Mouse (Mus musculus) MEL (cell line): ENCODE data around the gene Ncan. TPM values are rescaled to one million over a fixed set of nuclear protein-coding genes. Genes with fewer than 3 reads are reported as not detected.

Source experiments
- DNase-seq: peaks from one replicate; pipeline ENCODE4 v3.0.0; 2011; ENCODE audit warnings: low read depth, low spot score
- H3K27ac ChIP-seq: 2 replicates; pipeline ENCODE4 v1.5.1; 2012; ENCODE audit warnings: low read depth, mild to moderate bottlenecking, control low read depth, low read length, moderate library complexity; ENCODE audit not compliant: control insufficient read depth
- H3K27me3 ChIP-seq, 2 experiments: fragments of 150-350 bp in 1 of 2; sonication (generic) in 1 of 2; 2 replicates each; pipeline ENCODE4 v1.6.1; 2012; ENCODE audit warnings: low read length in 2 of 2, mild to moderate bottlenecking in 2 of 2, improper control_type of control experiment in 1 of 2, moderate library complexity in 1 of 2; ENCODE audit not compliant: insufficient read depth in 2 of 2, control insufficient read depth in 1 of 2
- H3K36me3 ChIP-seq, 2 experiments: 2 replicates each; pipeline ENCODE4 v1.6.1; 2012 to 2014; ENCODE audit warnings: low read length in 2 of 2, improper control_type of control experiment in 1 of 2, inconsistent platforms in 1 of 2, mild to moderate bottlenecking in 1 of 2; ENCODE audit not compliant: insufficient read depth in 2 of 2, control insufficient read depth in 1 of 2
- H3K4me1 ChIP-seq, 2 experiments: fragments of 150-350 bp in 1 of 2; sonication (generic) in 1 of 2; 2 replicates each; pipeline ENCODE4 v1.6.1; 2012; ENCODE audit warnings: low read length in 2 of 2, improper control_type of control experiment in 1 of 2, mild to moderate bottlenecking in 1 of 2; ENCODE audit not compliant: insufficient read depth in 2 of 2, control insufficient read depth in 1 of 2
- H3K4me3 ChIP-seq, 2 experiments: fragments of 150-350 bp in 1 of 2; sonication (generic) in 1 of 2; 2 replicates each; pipeline ENCODE4 v1.5.1; 2012; ENCODE audit warnings: low read depth in 2 of 2, low read length in 2 of 2, mild to moderate bottlenecking in 2 of 2, moderate library complexity in 2 of 2, control low read depth in 1 of 2, improper control_type of control experiment in 1 of 2; ENCODE audit not compliant: control insufficient read depth in 1 of 2, insufficient read depth in 1 of 2
- H3K79me2 ChIP-seq: 2 replicates; pipeline ENCODE4 v1.6.1; 2012; ENCODE audit warnings: mild to moderate bottlenecking, low read length, moderate library complexity; ENCODE audit not compliant: control insufficient read depth, poor library complexity, insufficient read depth
- H3K9ac ChIP-seq: 2 replicates; pipeline ENCODE4 v1.6.1; 2012; ENCODE audit warnings: low read depth, mild to moderate bottlenecking, control low read depth, low read length, moderate library complexity; ENCODE audit not compliant: control insufficient read depth, poor library complexity, severe bottlenecking
- H3K9me3 ChIP-seq: fragments of 150-350 bp; sonication (generic); replicated peaks from 2 replicates; pipeline ENCODE4 v1.6.1; 2012; ENCODE audit warnings: mild to moderate bottlenecking, low read length, improper control_type of control experiment, moderate library complexity; ENCODE audit not compliant: insufficient read depth
- CTCF ChIP-seq, 3 experiments: IDR thresholded peaks in 2 of 3; conservative IDR thresholded peaks in 1 of 3; 2 replicates each; pipeline ENCODE4 v1.5.1; 2011 to 2012; ENCODE audit warnings: low read length in 3 of 3, low read depth in 2 of 3, mild to moderate bottlenecking in 2 of 3, improper control_type of control experiment in 1 of 3, inconsistent platforms in 1 of 3, mixed read lengths in 1 of 3, moderate library complexity in 1 of 3; ENCODE audit not compliant: control insufficient read depth in 1 of 3, insufficient read depth in 1 of 3, poor library complexity in 1 of 3, severe bottlenecking in 1 of 3
- E2F4 ChIP-seq: IDR thresholded peaks from 2 replicates; pipeline ENCODE4 v1.6.1; 2011; ENCODE audit warnings: low read depth, low read length, improper control_type of control experiment, borderline replicate concordance
- HCFC1 ChIP-seq: IDR thresholded peaks from 2 replicates; pipeline ENCODE4 v1.6.1; 2012; ENCODE audit warnings: low read depth, mild to moderate bottlenecking, inconsistent platforms, low read length, improper control_type of control experiment, moderate library complexity
- JUND ChIP-seq: IDR thresholded peaks from 2 replicates; pipeline ENCODE4 v1.6.1; 2011; ENCODE audit warnings: low read depth, mild to moderate bottlenecking, improper control_type of control experiment, low read length
- KAT2A ChIP-seq: conservative IDR thresholded peaks from 2 replicates; pipeline ENCODE4 v1.6.1; 2012; ENCODE audit warnings: low read depth, low read length, improper control_type of control experiment, inconsistent platforms
- MAFK ChIP-seq: IDR thresholded peaks from 2 replicates; pipeline ENCODE4 v1.6.1; 2011; ENCODE audit warnings: low read depth, mild to moderate bottlenecking, low read length, improper control_type of control experiment, borderline replicate concordance
- NRF1 ChIP-seq: IDR thresholded peaks from 2 replicates; pipeline ENCODE4 v1.6.1; 2014; ENCODE audit warnings: low read depth, mild to moderate bottlenecking, inconsistent platforms, low read length, improper control_type of control experiment, moderate library complexity; ENCODE audit not compliant: poor library complexity, insufficient read depth, severe bottlenecking
- POLR2AphosphoS2 ChIP-seq: IDR thresholded peaks from 2 replicates; pipeline ENCODE4 v1.6.1; 2011; ENCODE audit warnings: low read length, improper control_type of control experiment
- POLR2AphosphoS5 ChIP-seq: IDR thresholded peaks from 2 replicates; pipeline ENCODE4 v1.6.1; 2012; ENCODE audit warnings: low read depth, borderline replicate concordance, mild to moderate bottlenecking, inconsistent platforms, low read length, moderate library complexity, mixed read lengths
- RAD21 ChIP-seq: IDR thresholded peaks from 2 replicates; pipeline ENCODE4 v1.6.1; 2011; ENCODE audit warnings: mild to moderate bottlenecking, low read depth, low read length, improper control_type of control experiment
- SIN3A ChIP-seq: IDR thresholded peaks from 2 replicates; pipeline ENCODE4 v1.6.1; 2012; ENCODE audit warnings: low read length, improper control_type of control experiment, inconsistent platforms
- TBP ChIP-seq: IDR thresholded peaks from 2 replicates; pipeline ENCODE4 v1.8.0; 2011; ENCODE audit warnings: low read depth, low read length, improper control_type of control experiment
- TCF12 ChIP-seq: IDR thresholded peaks from 2 replicates; pipeline ENCODE4 v1.6.1; 2014; ENCODE audit warnings: low read depth, mild to moderate bottlenecking, inconsistent platforms, low read length, improper control_type of control experiment, moderate library complexity
- USF2 ChIP-seq, 2 experiments: IDR thresholded peaks; 2 replicates each; pipeline ENCODE4 v1.6.1; 2011 to 2012; ENCODE audit warnings: improper control_type of control experiment in 2 of 2, low read length in 2 of 2, borderline replicate concordance in 1 of 2, inconsistent platforms in 1 of 2, low read depth in 1 of 2, mild to moderate bottlenecking in 1 of 2; ENCODE audit not compliant: insufficient read depth in 1 of 2
- ZNF384 ChIP-seq: IDR thresholded peaks from 2 replicates; pipeline ENCODE4 v1.6.1; 2012; ENCODE audit warnings: low read depth, mild to moderate bottlenecking, inconsistent platforms, low read length, improper control_type of control experiment
- polyA plus RNA-seq, 2 experiments: library from polyadenylated mRNA; stranded (reverse) in 1 of 2; unstranded in 1 of 2; fragments of >175 nt in 1 of 2; fragments of >200 nt in 1 of 2; gene quantifications; 2 replicates each; pipeline versions ENCODE4 v1.2.1 to v1.2.4; 2012; ENCODE audit warnings: low replicate concordance in 2 of 2, low read depth in 1 of 2; ENCODE audit not compliant: insufficient read length in 2 of 2, insufficient read depth in 1 of 2, missing spikeins in 1 of 2
- total RNA-seq: library from RNA; depleted of rRNA; stranded (reverse); fragments of 300-350 nt; gene quantifications from 2 replicates; pipeline ENCODE4 v1.2.3, GENCODE M21; 2012

Ncan gene
- total and polyA plus RNA-seq, 3 experiments = not detected

- no peak for TF ChIP-seq POLR2AphosphoS5
- no peak for TF ChIP-seq KAT2A
- no peak for TF ChIP-seq USF2 (IDR thresholded peaks at IDR 0.05; ENCODE audit: borderline replicate concordance in 1 of 2, insufficient read depth in 1 of 2, low read depth in 1 of 2, low read length in 2 of 2)
- TF ChIP-seq TCF12 = peak; percentile 6; the same call in 1 of the 2 replicates
Measured at GRCm38 (mm10) chr8:70158069-70158853, 37.6 kb upstream of the Ncan start (continued).

GRCm38 (mm10) chr8:70157240-70157800 lies 36.6 kb upstream of the Ncan start:
- peaks cover 0 to 9% of the 10 kb centered on the region in 2 experiments; a peak in 2 of 4 replicates for H3K36me3 ChIP-seq
- no peak for DNase-seq
- TF ChIP-seq SIN3A (no peak), JUND (no peak), ZNF384 (no peak), CTCF (IDR thresholded peaks at IDR 0.05 in 2 of 3, conservative IDR thresholded peaks at IDR 0.05 in 1 of 3; ENCODE audit: control insufficient read depth in 1 of 3, insufficient read depth in 1 of 3, low read depth in 2 of 3, low read length in 3 of 3, poor library complexity in 1 of 3, severe bottlenecking in 1 of 3) (no peak), RAD21 (no peak), MAFK (no peak), HCFC1 (no peak), E2F4 (no peak), POLR2AphosphoS5 (no peak)
- H3K9ac ChIP-seq = no peak overlapping the region
- H3K9me3 ChIP-seq = no peaks in the 10 kb centered on the region
- H3K4me1 ChIP-seq = peaks cover 2 to 22% of the 10 kb centered on the region in 2 experiments
- H3K27me3 ChIP-seq = no peaks in the 10 kb centered on the region
- H3K79me2 ChIP-seq = no peaks in the 10 kb centered on the region; the same call in 1 of the 2 replicates
- no peak overlapping the region for H3K27ac ChIP-seq
- H3K4me3 ChIP-seq = no peak overlapping the region

GRCm38 (mm10) chr8:70152537-70153257 lies 32.0 kb upstream of the Ncan start:
- no peak for TF ChIP-seq POLR2AphosphoS2
- TF ChIP-seq TBP = 0 out of 2 replicates have a peak, but pooled peaks have one; percentile 29
- peak; percentile 63 for TF ChIP-seq NRF1
- TF ChIP-seq E2F4 = 0 out of 2 replicates have a peak, but pooled peaks have one; percentile 61
- no peak overlapping the region for H3K9ac ChIP-seq
- H3K27me3 ChIP-seq = no peaks in the 10 kb centered on the region
- H3K27ac ChIP-seq = no peak overlapping the region
- no peaks in the 10 kb centered on the region; a peak in 1 of 4 replicates for H3K36me3 ChIP-seq
- no peak overlapping the region; a peak in 2 of 4 replicates for H3K4me3 ChIP-seq
- H3K79me2 ChIP-seq = no peaks in the 10 kb centered on the region
- no peaks in the 10 kb centered on the region for H3K9me3 ChIP-seq
- peaks cover 0 to 7% of the 10 kb centered on the region in 2 experiments; a peak in 2 of 4 replicates for H3K4me1 ChIP-seq
- DNase-seq = peak; percentile 93
